Mouse (Mus musculus) CH12.LX (cell line): ENCODE measurements at regions not wholly inside any gene's neighbourhood (a gene's known extent, or its start where the extent isn't known, plus 50 kb on each side); places are given as distances from the start of the nearest gene placed in this dataset.
A peak's percentile ranks its signal among the peaks of the same experiment; 100 is the strongest.

Experiments
- DNase-seq: peaks from one replicate; pipeline ENCODE4 v3.0.0-alpha.2; 2013; ENCODE audit errors: extremely low read depth
- H3K27ac ChIP-seq: 2 replicates; pipeline ENCODE4 v1.5.1; 2012; ENCODE audit warnings: low read depth, mild to moderate bottlenecking, control low read depth, moderate library complexity; ENCODE audit not compliant: insufficient read depth
- H3K27me3 ChIP-seq: replicated peaks from 2 replicates; pipeline ENCODE3; 2012; ENCODE audit warnings: inconsistent platforms
- H3K36me3 ChIP-seq, 2 experiments: replicated peaks in 1 of 2; 2 replicates each; pipeline versions ENCODE3 to v1.6.1; 2012; ENCODE audit warnings: inconsistent platforms in 1 of 2, low read length in 1 of 2, mild to moderate bottlenecking in 1 of 2, mixed read lengths in 1 of 2, moderate library complexity in 1 of 2; ENCODE audit not compliant: control insufficient read depth in 1 of 2, insufficient read depth in 1 of 2
- H3K4me1 ChIP-seq, 2 experiments: 2 replicates each; pipeline ENCODE4 v1.6.1; 2012; ENCODE audit warnings: inconsistent platforms in 1 of 2, moderate library complexity in 1 of 2; ENCODE audit not compliant: insufficient read depth in 2 of 2, control insufficient read depth in 1 of 2
- H3K4me2 ChIP-seq: 2 replicates; pipeline ENCODE4 v1.6.1; 2012; ENCODE audit warnings: low read depth, mild to moderate bottlenecking, control low read depth; ENCODE audit not compliant: poor library complexity, insufficient read depth, severe bottlenecking
- H3K4me3 ChIP-seq, 3 experiments: fragments of 150-350 bp in 1 of 3; sonication (generic) in 1 of 3; replicated peaks in 1 of 3; 2 replicates each; pipeline versions ENCODE3 to v1.5.1; 2011 to 2012; ENCODE audit warnings: low read depth in 2 of 3, low read length in 2 of 3, mild to moderate bottlenecking in 2 of 3, moderate library complexity in 2 of 3, control low read depth in 1 of 3, improper control_type of control experiment in 1 of 3, inconsistent platforms in 1 of 3, mixed read lengths in 1 of 3; ENCODE audit not compliant: poor library complexity in 1 of 3
- H3K79me2 ChIP-seq: replicated peaks from 2 replicates; pipeline ENCODE4 v1.6.1; 2012; ENCODE audit warnings: mild to moderate bottlenecking, moderate library complexity; ENCODE audit not compliant: control insufficient read depth, poor library complexity, insufficient read depth, severe bottlenecking; ENCODE audit errors: extremely low read depth
- H3K9ac ChIP-seq: 2 replicates; pipeline ENCODE4 v1.6.1; 2012; ENCODE audit warnings: low read depth, mild to moderate bottlenecking, control low read depth, moderate library complexity; ENCODE audit not compliant: insufficient read depth
- H3K9me3 ChIP-seq: replicated peaks from 2 replicates; pipeline ENCODE3; 2012; ENCODE audit warnings: low read length, inconsistent platforms, mixed read lengths
- CHD2 ChIP-seq: IDR thresholded peaks from 2 replicates; pipeline ENCODE4 v1.6.1; 2011; ENCODE audit warnings: low read length, improper control_type of control experiment
- CTCF ChIP-seq, 2 experiments: IDR thresholded peaks in 1 of 2; conservative IDR thresholded peaks in 1 of 2; 2 replicates each; pipeline ENCODE4 v1.5.1; 2011 to 2012; ENCODE audit warnings: low read depth in 2 of 2, low read length in 2 of 2, improper control_type of control experiment in 1 of 2, inconsistent platforms in 1 of 2, mild to moderate bottlenecking in 1 of 2, moderate library complexity in 1 of 2
- EP300 ChIP-seq: IDR thresholded peaks from 2 replicates; pipeline ENCODE4 v1.6.1; 2011; ENCODE audit warnings: low read length, improper control_type of control experiment
- HCFC1 ChIP-seq: IDR thresholded peaks from 2 replicates; pipeline ENCODE4 v1.6.1; 2012; ENCODE audit warnings: low read depth, mild to moderate bottlenecking, inconsistent platforms, low read length, improper control_type of control experiment
- JUN ChIP-seq: IDR thresholded peaks from 2 replicates; pipeline ENCODE4 v1.6.1; 2011; ENCODE audit warnings: low read depth, mild to moderate bottlenecking, low read length, improper control_type of control experiment, moderate library complexity; ENCODE audit not compliant: insufficient read depth
- KAT2A ChIP-seq: IDR thresholded peaks from 2 replicates; pipeline ENCODE4 v1.6.1; 2012; ENCODE audit warnings: low read length, improper control_type of control experiment, inconsistent platforms; ENCODE audit not compliant: insufficient replicate concordance
- MAX ChIP-seq: IDR thresholded peaks from 2 replicates; pipeline ENCODE4 v1.6.1; 2011; ENCODE audit warnings: low read length, improper control_type of control experiment
- MAZ ChIP-seq: IDR thresholded peaks from 2 replicates; pipeline ENCODE4 v1.6.1; 2012; ENCODE audit warnings: low read depth, mild to moderate bottlenecking, inconsistent platforms, low read length, improper control_type of control experiment, moderate library complexity
- MYC ChIP-seq: IDR thresholded peaks from 2 replicates; pipeline ENCODE4 v1.6.1; 2011; ENCODE audit warnings: low read depth, mild to moderate bottlenecking, improper control_type of control experiment, low read length
- RAD21 ChIP-seq: IDR thresholded peaks from 2 replicates; pipeline ENCODE4 v1.6.1; 2011; ENCODE audit warnings: low read depth, mild to moderate bottlenecking, low read length, improper control_type of control experiment, moderate library complexity
- SMC3 ChIP-seq: IDR thresholded peaks from 2 replicates; pipeline ENCODE4 v1.6.1; 2011; ENCODE audit warnings: low read depth, low read length, improper control_type of control experiment
- UBTF ChIP-seq: IDR thresholded peaks from 2 replicates; pipeline ENCODE4 v1.6.1; 2012; ENCODE audit warnings: low read depth, mild to moderate bottlenecking, inconsistent platforms, low read length, improper control_type of control experiment, moderate library complexity
- USF2 ChIP-seq: conservative IDR thresholded peaks from 2 replicates; pipeline ENCODE4 v1.6.1; 2011; ENCODE audit warnings: low read depth, low read length, improper control_type of control experiment
- dilution Hi-C: fragments of 300-500 bp; cut with MboI; formaldehyde crosslinking; loops from 2 replicates; pipeline ENCODE4 v1.14.3; 2020; ENCODE audit warnings: low sequenced_read_pairs; ENCODE audit not compliant: extremely low pct_unique_long_range_greater_than_20kb, extremely low pct_ligation_motif_present
- in situ Hi-C: fragments of 300-500 bp; cut with MboI; formaldehyde crosslinking; loops from 3 replicates; pipeline ENCODE4 v1.14.3; 2019; ENCODE audit warnings: low sequenced_read_pairs, low pct_ligation_motif_present, low pct_unique_long_range_greater_than_20kb, mixed read lengths

GRCm38 (mm10) chr16:12935266-12935665, 174.2 kb upstream of the Ercc4 start:
- no peak overlapping the region for H3K4me3 ChIP-seq
- in situ Hi-C loops = no loop called here
- no peak overlapping the region for H3K9ac ChIP-seq
- H3K4me1 ChIP-seq = no peaks in the 10 kb centered on the region
- H3K79me2 ChIP-seq = no peaks in the 10 kb centered on the region
- no peak for DNase-seq
- no peaks in the 10 kb centered on the region for H3K36me3 ChIP-seq
- H3K27me3 ChIP-seq = peaks cover 44% of the 10 kb centered on the region
- H3K4me2 ChIP-seq = no peak overlapping the region
- dilution Hi-C loops = no loop called here
- TF ChIP-seq MYC (no peak), KAT2A (no peak), CHD2 (no peak), UBTF (no peak)
- TF ChIP-seq, all 38 proteins: peak for 0
- Histone ChIP-seq H3K9me3 (peaks cover 4% of the 10 kb centered on the region), H3K27ac (no peak overlapping the region)

GRCm38 (mm10) chr16:12936571-12936970, 172.9 kb upstream of the Ercc4 start:
- Histone ChIP-seq H3K36me3 (no peaks in the 10 kb centered on the region), H3K27ac (no peak overlapping the region), H3K9me3 (peaks cover 4% of the 10 kb centered on the region), H3K9ac (no peak overlapping the region), H3K79me2 (no peaks in the 10 kb centered on the region), H3K4me1 (no peaks in the 10 kb centered on the region), H3K4me3 (no peak overlapping the region), H3K4me2 (no peak overlapping the region), H3K27me3 (peaks cover 48% of the 10 kb centered on the region)
- dilution Hi-C loops = no loop called here
- peak; percentile 22 for DNase-seq
- in situ Hi-C loops = no loop called here
- TF ChIP-seq KAT2A (no peak), SMC3 (0 out of 2 replicates have a peak, but pooled peaks have one; percentile 6), RAD21 (peak; percentile 11), CTCF (conservative IDR thresholded peaks at IDR 0.05 in 1 of 2, IDR thresholded peaks at IDR 0.05 in 1 of 2; ENCODE audit: low read depth in 2 of 2, low read length in 2 of 2) (peak in 1 of 2 experiments; percentile 57; a peak in 3 of 4 replicates)

DNA sequence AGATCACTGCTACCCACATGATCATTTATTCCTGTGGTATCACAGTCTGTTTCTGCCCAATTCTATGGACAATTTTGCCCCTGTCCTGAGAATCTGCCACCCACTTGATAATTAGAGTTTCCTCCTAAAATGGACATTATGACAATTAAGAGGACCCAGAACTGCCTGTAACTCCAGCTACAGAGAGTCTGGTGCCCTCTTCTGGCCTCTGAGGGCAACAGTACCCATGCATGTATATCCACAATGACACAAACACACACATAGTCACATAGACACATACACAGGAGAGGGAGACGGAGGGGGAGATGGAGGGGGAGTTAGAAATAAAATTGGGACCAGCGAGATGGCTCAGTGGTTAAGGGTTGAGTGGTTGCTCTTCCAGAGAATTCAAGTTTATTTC, 170.9 kb upstream of the Ercc4 start:
- TF ChIP-seq MAZ (no peak), SMC3 (peak; percentile 21), HCFC1 (no peak), EP300 (no peak), CTCF (conservative IDR thresholded peaks at IDR 0.05 in 1 of 2, IDR thresholded peaks at IDR 0.05 in 1 of 2; ENCODE audit: low read depth in 2 of 2, low read length in 2 of 2) (peak in 1 of 2 experiments; percentile 48; a peak in 2 of 4 replicates), JUN (no peak), MAX (no peak), USF2 (no peak), RAD21 (peak; percentile 24)
- Histone ChIP-seq H3K9ac (no peak overlapping the region), H3K79me2 (no peaks in the 10 kb centered on the region), H3K4me1 (no peaks in the 10 kb centered on the region), H3K27me3 (peaks cover 57% of the 10 kb centered on the region), H3K27ac (no peak overlapping the region), H3K4me2 (no peak overlapping the region), H3K4me3 (no peak overlapping the region), H3K9me3 (peaks cover 4% of the 10 kb centered on the region), H3K36me3 (no peaks in the 10 kb centered on the region)
- no peak for DNase-seq
- dilution Hi-C loops = no loop called here
- in situ Hi-C loops = no loop called here
